Mouse (Mus musculus) cerebellum, adult 8-10 months (tissue): ENCODE results near the gene Slx4ip.

ENCODE experiments used
- DNase-seq: peaks from one replicate; pipeline ENCODE4 v3.0.0; 2022

Slx4ip gene

GRCm38 (mm10) chr2:137067479-137068110, 176.6 kb downstream of the Slx4ip start:
- DNase-seq = no peak

GRCm38 (mm10) chr2:137073473-137074312, 182.7 kb downstream of the Slx4ip start:
- no peak for DNase-seq

GRCm38 (mm10) chr2:137074313-137074620, 183.2 kb downstream of the Slx4ip start:
- DNase-seq = no peak

- DNase-seq = no peak
Measured at GRCm38 (mm10) chr2:137078771-137079170, 187.8 kb downstream of the Slx4ip start.

GRCm38 (mm10) chr2:137079721-137080320, 188.8 kb downstream of the Slx4ip start:
- DNase-seq = no peak

- DNase-seq = no peak
Measured at GRCm38 (mm10) chr2:137080468-137080867, 189.4 kb downstream of the Slx4ip start.

GRCm38 (mm10) chr2:137081001-137081400, 190.0 kb downstream of the Slx4ip start:
- no peak for DNase-seq

GRCm38 (mm10) chr2:137082896-137083620, 192.0 kb downstream of the Slx4ip start:
- no peak for DNase-seq

GRCm38 (mm10) chr2:137085257-137085656, 194.2 kb downstream of the Slx4ip start:
- DNase-seq = no peak

- no peak for DNase-seq
Measured at GRCm38 (mm10) chr2:137086621-137087395, 195.8 kb downstream of the Slx4ip start.

GRCm38 (mm10) chr2:137087705-137088104, 196.7 kb downstream of the Slx4ip start:
- no peak for DNase-seq

- DNase-seq = no peak
Measured at GRCm38 (mm10) chr2:137091766-137092522, 200.9 kb downstream of the Slx4ip start.

GRCm38 (mm10) chr2:137092523-137093297, 201.7 kb downstream of the Slx4ip start:
- DNase-seq = no peak

GRCm38 (mm10) chr2:137093298-137093630, 202.2 kb downstream of the Slx4ip start:
- DNase-seq = no peak

GRCm38 (mm10) chr2:137094301-137094700, 203.3 kb downstream of the Slx4ip start:
- no peak for DNase-seq

- DNase-seq = no peak
Measured at GRCm38 (mm10) chr2:137096981-137097460, 206.0 kb downstream of the Slx4ip start.

- no peak for DNase-seq
Measured at GRCm38 (mm10) chr2:137098269-137099035, 207.4 kb downstream of the Slx4ip start.

- DNase-seq = no peak
Measured at GRCm38 (mm10) chr2:137099211-137099734, 208.3 kb downstream of the Slx4ip start.

GRCm38 (mm10) chr2:137101074-137101473, 210.1 kb downstream of the Slx4ip start:
- no peak for DNase-seq

GRCm38 (mm10) chr2:137107203-137107602, 216.2 kb downstream of the Slx4ip start:
- no peak for DNase-seq
